Mouse (Mus musculus): ENCODE measurements around the gene Olfr543.

GRCm38 (mm10) chr7:102499473-102499872 lies 18.0 kb upstream of the Olfr543 start, which contains the start of gene Olfr545:
- no peak for TF ChIP-seq CTCF (IDR thresholded peaks at IDR 0.05; ENCODE audit: borderline replicate concordance, control insufficient read depth, extremely low read depth, insufficient read depth, low read length, poor library complexity)
- no peak for TF ChIP-seq POLR2A (IDR thresholded peaks at IDR 0.05; ENCODE audit: control insufficient read depth, extremely low read depth, insufficient read depth, low read length, poor library complexity)
